Mouse (Mus musculus): Measurements from ENCODE around the gene Sin3b. TPM values are rescaled to one million over a fixed set of nuclear protein-coding genes. Genes with fewer than 3 reads are reported as not detected.

Sin3b gene
- polyA plus RNA-seq, 1 experiment from 2014 or later = 172 TPM

GRCm38 (mm10) chr8:72765696-72766095 is 42.6 kb downstream of the Sin3b start:
- H3K27ac ChIP-seq (ENCODE audit: low read depth, low read length) = no peak overlapping the region
- no peak for TF ChIP-seq CTCF (IDR thresholded peaks at IDR 0.05; ENCODE audit: low read depth)
- no peaks in the 10 kb centered on the region for H3K4me1 ChIP-seq (replicated peaks; ENCODE audit: control insufficient read depth, insufficient read depth, low read length)
- no peak for ATAC-seq
- WGBS = 82% methylated on average over 4 of the region's 4 CpGs
- H3K4me3 ChIP-seq (ENCODE audit: low read depth, low read length) = no peak overlapping the region
- no peaks in the 10 kb centered on the region for H3K27me3 ChIP-seq (replicated peaks; ENCODE audit: control insufficient read depth, insufficient read depth, low read length)
- no peaks in the 10 kb centered on the region for H3K9me3 ChIP-seq (ENCODE audit: control insufficient read depth)
- H3K4me2 ChIP-seq (replicated peaks; ENCODE audit: low read depth) = no peak overlapping the region
- no peak overlapping the region for H3K9ac ChIP-seq (ENCODE audit: low read depth, low read length)
- H3K36me3 ChIP-seq (ENCODE audit: control insufficient read depth, insufficient read depth) = no peaks in the 10 kb centered on the region

- Histone ChIP-seq H3K36me3 (ENCODE audit: control insufficient read depth, insufficient read depth) (no peaks in the 10 kb centered on the region), H3K9me3 (ENCODE audit: control insufficient read depth) (no peaks in the 10 kb centered on the region), H3K27me3 (replicated peaks; ENCODE audit: control insufficient read depth, insufficient read depth, low read length) (no peaks in the 10 kb centered on the region), H3K9ac (ENCODE audit: low read depth, low read length) (no peak overlapping the region), H3K4me3 (ENCODE audit: low read depth, low read length) (no peak overlapping the region), H3K4me1 (replicated peaks; ENCODE audit: control insufficient read depth, insufficient read depth, low read length) (no peaks in the 10 kb centered on the region), H3K4me2 (replicated peaks; ENCODE audit: low read depth) (no peak overlapping the region), H3K27ac (ENCODE audit: low read depth, low read length) (no peak overlapping the region)
- no peak for TF ChIP-seq CTCF (IDR thresholded peaks at IDR 0.05; ENCODE audit: low read depth)
- ATAC-seq = no peak
- WGBS = 29% methylated on average over 7 of the region's 7 CpGs
Observed at GRCm38 (mm10) chr8:72766777-72767176, 43.7 kb downstream of the Sin3b start.

GRCm38 (mm10) chr8:72777797-72778196 is 54.7 kb downstream of the Sin3b start:
- H3K4me3 ChIP-seq (ENCODE audit: low read depth, low read length) = no peak overlapping the region
- H3K27me3 ChIP-seq (replicated peaks; ENCODE audit: control insufficient read depth, insufficient read depth, low read length) = no peaks in the 10 kb centered on the region
- TF ChIP-seq CTCF (IDR thresholded peaks at IDR 0.05; ENCODE audit: low read depth) = no peak
- ATAC-seq = no peak
- no peak overlapping the region for H3K27ac ChIP-seq (ENCODE audit: low read depth, low read length)
- H3K4me2 ChIP-seq (replicated peaks; ENCODE audit: low read depth) = no peak overlapping the region
- no peaks in the 10 kb centered on the region for H3K36me3 ChIP-seq (ENCODE audit: control insufficient read depth, insufficient read depth)
- 88% methylated on average over 1 of the region's 1 CpGs for WGBS
- no peak overlapping the region for H3K9ac ChIP-seq (ENCODE audit: low read depth, low read length)
- no peaks in the 10 kb centered on the region for H3K4me1 ChIP-seq (replicated peaks; ENCODE audit: control insufficient read depth, insufficient read depth, low read length)
- H3K9me3 ChIP-seq (ENCODE audit: control insufficient read depth) = no peaks in the 10 kb centered on the region

- no peaks in the 10 kb centered on the region for H3K9me3 ChIP-seq (ENCODE audit: control insufficient read depth)
- H3K4me3 ChIP-seq (ENCODE audit: low read depth, low read length) = no peak overlapping the region
- no peaks in the 10 kb centered on the region for H3K27me3 ChIP-seq (replicated peaks; ENCODE audit: control insufficient read depth, insufficient read depth, low read length)
- no peaks in the 10 kb centered on the region for H3K4me1 ChIP-seq (replicated peaks; ENCODE audit: control insufficient read depth, insufficient read depth, low read length)
- H3K36me3 ChIP-seq (ENCODE audit: control insufficient read depth, insufficient read depth) = no peaks in the 10 kb centered on the region
- no peak overlapping the region for H3K27ac ChIP-seq (ENCODE audit: low read depth, low read length)
- 92% methylated on average over 4 of the region's 4 CpGs for WGBS
- no peak for TF ChIP-seq CTCF (IDR thresholded peaks at IDR 0.05; ENCODE audit: low read depth)
- no peak for ATAC-seq
- no peak overlapping the region for H3K9ac ChIP-seq (ENCODE audit: low read depth, low read length)
- no peak overlapping the region for H3K4me2 ChIP-seq (replicated peaks; ENCODE audit: low read depth)
Observed at GRCm38 (mm10) chr8:72780644-72781043, 57.6 kb downstream of the Sin3b start.

- H3K4me1 ChIP-seq (replicated peaks; ENCODE audit: control insufficient read depth, insufficient read depth, low read length) = no peaks in the 10 kb centered on the region
- TF ChIP-seq CTCF (IDR thresholded peaks at IDR 0.05; ENCODE audit: low read depth) = no peak
- no peak overlapping the region for H3K27ac ChIP-seq (ENCODE audit: low read depth, low read length)
- H3K36me3 ChIP-seq (ENCODE audit: control insufficient read depth, insufficient read depth) = no peaks in the 10 kb centered on the region
- no peak overlapping the region for H3K4me3 ChIP-seq (ENCODE audit: low read depth, low read length)
- no peaks in the 10 kb centered on the region for H3K27me3 ChIP-seq (replicated peaks; ENCODE audit: control insufficient read depth, insufficient read depth, low read length)
- WGBS = 79% methylated on average over 2 of the region's 2 CpGs
- no peak for ATAC-seq
- no peak overlapping the region for H3K9ac ChIP-seq (ENCODE audit: low read depth, low read length)
- H3K4me2 ChIP-seq (replicated peaks; ENCODE audit: low read depth) = no peak overlapping the region
- H3K9me3 ChIP-seq (ENCODE audit: control insufficient read depth) = no peaks in the 10 kb centered on the region
Observed at GRCm38 (mm10) chr8:72801583-72801982, 78.5 kb downstream of the Sin3b start.

Small RNA genes lying within 50 kb of the gene (microRNA-seq; reads per million reads assigned to microRNA genes)
- gene Gm26237 = not detected

Other genes starting within 250 kb of the Sin3b start
- 17.8 and 19.4 TPM in 2 replicates for gene Cherp, start 248.1 kb upstream of the Sin3b start, polyA plus RNA-seq (2015; fragmentation: Nextera tagmentation; extraction: Ambion mirVana)
- gene Slc35e1, start 230.7 kb upstream of the Sin3b start, polyA plus RNA-seq (2015; fragmentation: Nextera tagmentation; extraction: Ambion mirVana) = 18.1 and 21.8 TPM in 2 replicates
- 6.4 and 7.8 TPM in 2 replicates for gene Med26, start 175.0 kb upstream of the Sin3b start, polyA plus RNA-seq (2015; fragmentation: Nextera tagmentation; extraction: Ambion mirVana)
- 106 and 112 TPM in 2 replicates for gene Smim7, start 152.2 kb upstream of the Sin3b start, polyA plus RNA-seq (2015; fragmentation: Nextera tagmentation; extraction: Ambion mirVana)
- gene Tmem38a, start 151.2 kb upstream of the Sin3b start, polyA plus RNA-seq (2015; fragmentation: Nextera tagmentation; extraction: Ambion mirVana) = 6.0 and 7.0 TPM in 2 replicates
- 0.03 and 0.07 TPM in 2 replicates for gene Nwd1, start 76.6 kb upstream of the Sin3b start, polyA plus RNA-seq (2015; fragmentation: Nextera tagmentation; extraction: Ambion mirVana)
- 2.4 and 2.5 TPM in 2 replicates for gene F2rl3, start 38.6 kb downstream of the Sin3b start, polyA plus RNA-seq (2015; fragmentation: Nextera tagmentation; extraction: Ambion mirVana)